Mouse (Mus musculus): Measurements from ENCODE around the gene Nfic. TPM values are rescaled to one million over a fixed set of nuclear protein-coding genes. Genes with fewer than 3 reads are reported as not detected.
A peak's percentile ranks its signal among the peaks of the same experiment; 100 is the strongest.

Nfic gene
- polyA plus RNA-seq, 1 experiment from 2014 or later = 21.1 TPM

- H3K4me3 ChIP-seq (ENCODE audit: low read depth, low read length) = peak overlapping the region; percentile 74
- H3K27me3 ChIP-seq (ENCODE audit: insufficient read depth, low read length) = no peaks in the 10 kb centered on the region
- peak overlapping the region; percentile 80 for H3K27ac ChIP-seq (ENCODE audit: low read depth)
- DNase-seq (no peak), ATAC-seq (no peak)
- TF ChIP-seq EP300 (IDR thresholded peaks at IDR 0.05; ENCODE audit: low read depth) (no peak), CTCF (IDR thresholded peaks at IDR 0.05; ENCODE audit: low read depth) (peak; percentile 37; the same call in 1 of the 2 replicates)
- H3K36me3 ChIP-seq (replicated peaks; ENCODE audit: insufficient read depth, low read length) = no peaks in the 10 kb centered on the region
- H3K4me2 ChIP-seq (ENCODE audit: low read depth, low read length) = peak overlapping the region; percentile 74
- peak overlapping the region; percentile 71 for H3K9ac ChIP-seq (replicated peaks)
- 54% methylated on average over 38 of the region's 38 CpGs for WGBS (ENCODE audit: insufficient replicate concordance)
- no peaks in the 10 kb centered on the region for H3K9me3 ChIP-seq (ENCODE audit: low read length)
- peaks cover 32% of the 10 kb centered on the region for H3K4me1 ChIP-seq (ENCODE audit: insufficient read depth)
These were observed 43.1 kb upstream of the Nfic start for GRCm38 (mm10) chr10:81498316-81499249.

GRCm38 (mm10) chr10:81497401-81498270 is 42.2 kb upstream of the Nfic start:
- H3K27me3 ChIP-seq (ENCODE audit: insufficient read depth, low read length) = no peaks in the 10 kb centered on the region
- WGBS (ENCODE audit: insufficient replicate concordance) = 35% methylated on average over 17 of the region's 17 CpGs
- ATAC-seq = no peak
- no peaks in the 10 kb centered on the region for H3K9me3 ChIP-seq (ENCODE audit: low read length)
- H3K9ac ChIP-seq (replicated peaks) = peak overlapping the region; percentile 71
- TF ChIP-seq EP300 (IDR thresholded peaks at IDR 0.05; ENCODE audit: low read depth) = peak; percentile 50; the same call in 1 of the 2 replicates
- TF ChIP-seq CTCF (IDR thresholded peaks at IDR 0.05; ENCODE audit: low read depth) = 0 out of 2 replicates have a peak, but pooled peaks have one; percentile 2
- peak overlapping the region; percentile 74 for H3K4me3 ChIP-seq (ENCODE audit: low read depth, low read length)
- DNase-seq = peak; percentile 62
- peaks cover 6% of the 10 kb centered on the region for H3K36me3 ChIP-seq (replicated peaks; ENCODE audit: insufficient read depth, low read length)
- H3K4me1 ChIP-seq (ENCODE audit: insufficient read depth) = peaks cover 28% of the 10 kb centered on the region
- peak overlapping the region; percentile 74 for H3K4me2 ChIP-seq (ENCODE audit: low read depth, low read length)
- peak overlapping the region; percentile 80 for H3K27ac ChIP-seq (ENCODE audit: low read depth)

GRCm38 (mm10) chr10:81496969-81497368 is 41.5 kb upstream of the Nfic start:
- no peaks in the 10 kb centered on the region for H3K9me3 ChIP-seq (ENCODE audit: low read length)
- TF ChIP-seq EP300 (IDR thresholded peaks at IDR 0.05; ENCODE audit: low read depth) (no peak), CTCF (IDR thresholded peaks at IDR 0.05; ENCODE audit: low read depth) (no peak)
- H3K27me3 ChIP-seq (ENCODE audit: insufficient read depth, low read length) = no peaks in the 10 kb centered on the region
- H3K4me3 ChIP-seq (ENCODE audit: low read depth, low read length) = peak overlapping the region; percentile 74
- H3K9ac ChIP-seq (replicated peaks) = peak overlapping the region; percentile 71
- peaks cover 13% of the 10 kb centered on the region for H3K36me3 ChIP-seq (replicated peaks; ENCODE audit: insufficient read depth, low read length)
- peak overlapping the region; percentile 80 for H3K27ac ChIP-seq (ENCODE audit: low read depth)
- DNase-seq (no peak), ATAC-seq (no peak)
- 19% methylated on average over 4 of the region's 4 CpGs for WGBS (ENCODE audit: insufficient replicate concordance)
- H3K4me1 ChIP-seq (ENCODE audit: insufficient read depth) = peaks cover 25% of the 10 kb centered on the region
- peak overlapping the region; percentile 74 for H3K4me2 ChIP-seq (ENCODE audit: low read depth, low read length)

GRCm38 (mm10) chr10:81496264-81496901 is 40.9 kb upstream of the Nfic start, which contains the start of gene Ncln:
Gene Ncln, minus strand, starts transcription at chr10:81496392.
- H3K4me3 ChIP-seq (ENCODE audit: low read depth, low read length) = peak within 1 kb of the TSS; percentile 74
- TF ChIP-seq CTCF (IDR thresholded peaks at IDR 0.05; ENCODE audit: low read depth) (no peak), EP300 (IDR thresholded peaks at IDR 0.05; ENCODE audit: low read depth) (no peak)
- WGBS (ENCODE audit: insufficient replicate concordance) = under 1% methylated on average over 45 of the region's 45 CpGs
- peak; percentile 99 for DNase-seq
- peak within 1 kb of the TSS; percentile 80 for H3K27ac ChIP-seq (ENCODE audit: low read depth)
- peak within 1 kb of the TSS; percentile 99 for H3K4me2 ChIP-seq (ENCODE audit: low read depth, low read length)
- peaks cover 18% of the 10 kb centered on the region for H3K36me3 ChIP-seq (replicated peaks; ENCODE audit: insufficient read depth, low read length)
- no peaks in the 10 kb centered on the region for H3K9me3 ChIP-seq (ENCODE audit: low read length)
- peak; percentile 94 for ATAC-seq
- no peaks in the 10 kb centered on the region for H3K27me3 ChIP-seq (ENCODE audit: insufficient read depth, low read length)
- peaks cover 25% of the 10 kb centered on the region for H3K4me1 ChIP-seq (ENCODE audit: insufficient read depth)
- peak within 1 kb of the TSS; percentile 89 for H3K9ac ChIP-seq (replicated peaks)

GRCm38 (mm10) chr10:81495616-81496263 is 40.3 kb upstream of the Nfic start:
- peak overlapping the region; percentile 99 for H3K4me2 ChIP-seq (ENCODE audit: low read depth, low read length)
- peak; percentile 22 for ATAC-seq
- peak overlapping the region; percentile 74 for H3K4me3 ChIP-seq (ENCODE audit: low read depth, low read length)
- no peaks in the 10 kb centered on the region for H3K27me3 ChIP-seq (ENCODE audit: insufficient read depth, low read length)
- H3K9ac ChIP-seq (replicated peaks) = peak overlapping the region; percentile 89
- H3K36me3 ChIP-seq (replicated peaks; ENCODE audit: insufficient read depth, low read length) = peaks cover 25% of the 10 kb centered on the region
- peaks cover 25% of the 10 kb centered on the region for H3K4me1 ChIP-seq (ENCODE audit: insufficient read depth)
- H3K27ac ChIP-seq (ENCODE audit: low read depth) = peak overlapping the region; percentile 75
- DNase-seq = no peak
- TF ChIP-seq EP300 (IDR thresholded peaks at IDR 0.05; ENCODE audit: low read depth) (no peak), CTCF (IDR thresholded peaks at IDR 0.05; ENCODE audit: low read depth) (peak; percentile 12; the same call in 1 of the 2 replicates)
- WGBS (ENCODE audit: insufficient replicate concordance) = under 1% methylated on average over 40 of the region's 41 CpGs
- H3K9me3 ChIP-seq (ENCODE audit: low read length) = no peaks in the 10 kb centered on the region

Data from liver, postnatal 0 days (tissue).